Mouse (Mus musculus) cerebellum, postnatal 10 days (tissue): Measurements from ENCODE around the gene Kctd12b.
"Not testable (repeated sequence)": the region's sequence is repeated elsewhere in the genome, so short reads cannot be mapped to it uniquely, and the experiment has no call there.

ENCODE experiments used
- DNase-seq, 2 experiments: peaks; one replicate each; pipeline ENCODE4 v3.0.0; 2021; ENCODE audit warnings: mixed read lengths in 2 of 2

Gene Kctd12b

GRCm38 (mm10) chrX:153695782-153696395, at the start of gene Kctd12b:
Kctd12b (minus strand) TSS chrX:153696391.
- DNase-seq, result peak; percentile 14 to 15

- no peak for DNase-seq
These were observed 46.3 kb upstream of the Kctd12b start for GRCm38 (mm10) chrX:153742493-153742892.

DNA sequence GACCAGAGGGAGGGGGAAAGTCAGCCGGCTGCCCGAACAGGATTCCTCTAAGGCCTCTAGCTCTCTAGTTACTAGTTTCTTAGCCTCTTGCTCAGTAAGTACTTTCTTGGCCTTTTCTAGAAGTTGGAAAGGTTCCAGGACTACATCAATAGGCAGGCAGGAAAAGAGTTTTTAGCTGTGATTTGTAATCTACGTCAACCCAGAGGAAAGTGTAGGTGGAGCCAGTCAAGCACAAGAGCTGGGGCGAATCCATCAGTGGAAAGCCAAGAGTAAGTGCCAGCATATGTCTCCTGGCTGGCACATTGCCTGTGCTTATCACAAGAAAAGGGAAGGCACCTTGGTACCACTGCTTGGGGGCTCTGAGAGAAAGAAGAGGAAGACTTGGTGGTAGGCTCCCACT, 39.5 kb upstream of the Kctd12b start:
- DNase-seq, result no peak

GRCm38 (mm10) chrX:153724400-153724799, 28.2 kb upstream of the Kctd12b start:
- DNase-seq, result peak; percentile 34 to 47

GRCm38 (mm10) chrX:153723110-153723916, 27.1 kb upstream of the Kctd12b start, which contains the start of gene Nbdy:
Nbdy (plus strand) TSS chrX:153723590.
- peak; percentile 72 for DNase-seq

GRCm38 (mm10) chrX:153719602-153720001, 23.4 kb upstream of the Kctd12b start:
- DNase-seq, result peak; percentile 28 to 36

GRCm38 (mm10) chrX:153716716-153717115, 20.5 kb upstream of the Kctd12b start:
- no peak for DNase-seq

GRCm38 (mm10) chrX:153707735-153708134, 11.5 kb upstream of the Kctd12b start:
- DNase-seq, result peak; percentile 24 to 54

GRCm38 (mm10) chrX:153700463-153700862, 4.3 kb upstream of the Kctd12b start:
- DNase-seq, result no peak

GRCm38 (mm10) chrX:153668233-153668632, 28.0 kb downstream of the Kctd12b start:
- not testable (repeated sequence) for DNase-seq

GRCm38 (mm10) chrX:153664903-153665302, 31.3 kb downstream of the Kctd12b start:
- DNase-seq, result no peak

DNA sequence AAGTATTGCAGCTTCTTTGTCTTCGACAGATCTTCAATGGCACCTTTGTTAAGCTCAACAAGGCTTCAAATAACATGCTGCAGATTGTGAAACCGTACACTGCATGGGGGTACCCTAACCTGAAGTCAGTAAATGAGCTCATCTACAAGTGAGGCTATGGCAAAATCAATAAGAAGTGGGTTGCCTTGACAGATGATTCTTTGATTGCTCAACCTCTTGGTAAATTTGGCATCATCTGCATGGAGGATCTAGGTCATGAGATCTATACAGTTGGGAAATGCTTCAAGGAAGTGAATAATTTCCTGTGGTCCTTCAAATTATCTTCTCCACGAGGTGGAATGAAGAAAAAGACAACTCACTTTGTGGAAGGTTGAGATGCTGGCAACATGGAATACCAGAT, 39.2 kb downstream of the Kctd12b start:
- DNase-seq, result no peak

DNA sequence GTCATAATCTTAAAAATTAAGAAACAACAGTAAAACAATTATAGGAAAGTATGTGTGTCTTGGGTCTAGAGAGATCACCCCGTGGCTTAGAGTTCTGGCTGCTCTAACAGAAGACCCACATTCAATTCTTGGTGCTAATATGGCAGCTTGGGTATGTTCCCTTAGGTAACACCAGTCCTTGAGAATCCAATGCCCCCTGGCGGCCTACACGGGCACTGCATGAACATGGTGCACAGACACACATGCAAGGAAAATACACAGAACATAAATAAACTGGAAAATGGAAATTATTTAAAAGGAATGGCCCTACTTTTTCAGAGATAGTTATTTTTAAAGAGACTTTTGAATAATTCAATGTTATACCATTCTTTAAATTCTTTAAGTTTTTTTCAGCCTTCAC, 55.6 kb downstream of the Kctd12b start:
- peak; percentile 9 to 22 for DNase-seq

- peak; percentile 33 to 43 for DNase-seq
These were observed 59.9 kb downstream of the Kctd12b start for GRCm38 (mm10) chrX:153636247-153636646.
